Mouse (Mus musculus) CD4-positive, CD25-positive, alpha-beta regulatory T cell, adult 2 months (primary cell): ENCODE results near the gene Igfbp5.

ENCODE experiments used
- DNase-seq: peaks from one replicate; pipeline ENCODE4 v3.0.0-alpha.2; 2012; ENCODE audit warnings: low read depth, low spot score

Igfbp5 gene

DNA sequence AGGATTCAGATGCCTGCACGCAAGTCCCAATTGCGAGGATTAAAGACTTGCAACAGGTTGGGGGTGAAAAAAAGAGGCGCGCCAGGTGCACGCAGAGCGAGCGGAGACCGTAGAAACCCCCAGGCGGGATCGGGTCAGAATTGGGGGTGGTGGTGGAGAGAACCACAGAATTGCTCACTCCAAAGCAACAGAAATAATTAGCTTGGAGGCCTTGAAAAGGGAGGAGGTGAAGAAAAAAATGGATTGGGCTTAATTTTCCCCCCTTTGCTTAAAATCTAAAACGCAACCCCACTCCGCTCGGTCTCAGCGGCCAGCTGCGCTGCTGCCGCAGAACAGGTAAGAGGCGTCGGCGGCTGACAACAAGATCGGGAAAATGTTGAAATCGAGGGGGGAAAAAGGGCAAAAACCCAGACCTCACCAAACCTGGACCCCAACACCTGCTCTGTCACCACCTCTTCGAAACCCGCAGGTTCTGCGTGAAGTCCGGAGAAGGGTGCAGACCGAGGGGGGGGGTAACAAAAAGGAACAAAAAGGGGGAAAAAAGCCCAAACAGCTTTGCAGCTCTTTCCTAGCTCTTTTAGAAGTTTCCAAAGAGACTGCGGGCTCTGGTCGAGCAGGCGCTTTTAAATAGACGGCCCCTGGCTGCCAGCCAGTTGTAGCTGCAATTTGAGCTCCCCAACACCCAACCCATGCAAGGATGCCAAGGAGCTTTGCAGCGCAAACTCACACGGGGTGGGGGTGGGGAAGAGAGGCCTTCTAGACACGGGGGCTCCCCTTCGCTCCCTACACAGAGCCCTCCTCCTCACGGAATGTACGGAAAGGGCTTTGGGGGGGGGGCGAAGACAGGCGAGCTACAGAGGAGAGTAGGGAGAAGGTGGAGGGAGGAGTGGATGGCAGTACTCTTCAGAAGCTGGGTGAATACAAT, at the start of gene Igfbp5:
TSS of gene Igfbp5 (minus strand) at position 598 of the 925 bp plus-strand sequence.
- no peak for DNase-seq

DNA sequence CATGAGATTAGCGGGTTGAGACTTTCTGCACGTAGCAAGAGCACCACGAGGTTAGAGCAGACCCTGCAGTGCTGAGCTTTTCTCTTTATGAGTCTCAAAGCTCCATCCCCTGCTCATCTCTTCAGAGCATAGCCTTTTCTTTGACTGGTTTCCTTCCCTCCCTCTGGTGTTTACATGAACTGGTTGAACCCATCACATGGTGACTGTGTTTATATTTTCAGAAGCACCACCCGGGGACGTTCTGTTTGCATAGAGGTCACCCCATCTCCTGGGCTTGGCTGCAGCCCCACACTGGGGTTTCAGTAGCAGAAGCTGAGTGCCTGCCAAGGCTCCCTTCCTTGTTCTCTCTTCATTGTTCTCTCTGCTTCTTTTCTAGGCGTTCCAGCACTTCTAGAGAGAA, 40.1 kb upstream of the Igfbp5 start:
- DNase-seq: no peak

DNA sequence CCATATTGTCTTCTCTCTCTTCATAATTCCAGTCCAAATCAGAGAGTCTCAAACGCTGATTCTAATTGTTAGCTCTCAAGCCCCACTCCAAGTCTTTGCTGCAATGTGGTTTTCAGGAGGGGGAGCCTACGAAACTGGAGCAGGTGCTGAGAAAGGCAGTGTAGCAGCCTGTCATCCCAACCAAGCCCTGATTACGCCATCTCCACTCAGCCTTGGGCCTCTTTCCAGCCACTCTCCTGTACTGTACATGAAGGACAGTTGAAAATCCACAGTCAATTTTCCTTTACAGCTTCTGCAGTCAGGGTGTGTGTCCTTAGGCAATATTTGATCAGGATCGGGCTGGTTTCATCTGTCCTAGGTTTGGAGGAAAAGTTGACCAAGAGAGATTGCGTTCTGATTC, 38.4 kb upstream of the Igfbp5 start:
- DNase-seq: no peak

DNA sequence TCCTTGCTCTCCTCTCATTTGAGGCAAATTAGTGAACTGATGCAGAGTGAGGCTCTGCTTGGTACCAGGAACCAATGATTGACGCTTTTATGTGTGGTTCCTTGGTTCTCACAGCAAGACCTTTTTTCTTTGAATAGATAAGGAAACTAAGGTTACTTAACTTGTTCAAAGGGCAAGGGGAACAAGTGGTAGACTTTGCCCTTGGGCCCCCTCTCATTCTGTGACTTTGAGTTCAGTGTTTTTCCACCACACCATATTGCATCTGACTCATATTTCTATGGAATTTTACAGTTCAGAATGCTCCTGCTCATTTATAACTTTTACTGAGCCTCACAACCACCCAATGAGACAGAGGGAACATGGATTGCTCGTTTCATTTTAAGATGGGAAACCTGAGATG, 21.1 kb upstream of the Igfbp5 start:
- DNase-seq: no peak

DNA sequence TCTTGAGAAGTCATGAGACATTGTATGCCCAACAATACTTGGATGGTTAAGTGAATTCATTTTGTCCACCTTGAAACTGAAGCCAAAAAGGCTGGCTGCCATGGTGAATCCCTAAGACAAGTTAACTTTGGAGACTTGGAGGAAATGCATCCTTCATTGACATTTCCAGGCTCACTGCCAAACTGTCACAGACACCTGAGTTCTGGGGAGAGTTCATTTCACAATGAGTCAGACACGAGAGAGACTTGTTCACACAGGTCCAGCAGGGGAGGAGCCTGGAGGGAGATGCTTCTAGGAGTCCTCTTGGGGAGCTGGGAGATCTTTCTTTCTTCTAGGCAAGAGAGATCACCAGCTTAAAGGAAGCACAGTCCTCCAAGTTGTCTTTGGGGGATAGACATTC, 13.2 kb upstream of the Igfbp5 start:
- DNase-seq: no peak

DNA sequence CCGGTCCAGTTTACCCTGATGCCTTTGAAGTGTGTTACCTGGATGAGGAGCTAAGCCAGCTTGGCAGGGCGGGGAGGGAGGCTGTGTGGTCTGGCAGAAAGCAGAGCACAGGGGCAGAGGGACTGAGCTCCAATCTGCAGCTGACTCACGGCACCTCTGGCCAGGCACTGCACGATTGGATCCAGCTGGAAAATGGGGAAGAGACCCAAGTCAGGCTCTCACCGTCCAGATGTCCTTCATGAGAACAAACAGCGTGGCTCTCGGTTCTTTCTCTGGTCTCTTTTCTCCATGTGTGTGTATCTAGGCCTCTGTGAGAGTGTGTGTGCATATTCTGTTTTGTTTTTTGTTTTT, 11.1 kb upstream of the Igfbp5 start:
- no peak for DNase-seq

DNA sequence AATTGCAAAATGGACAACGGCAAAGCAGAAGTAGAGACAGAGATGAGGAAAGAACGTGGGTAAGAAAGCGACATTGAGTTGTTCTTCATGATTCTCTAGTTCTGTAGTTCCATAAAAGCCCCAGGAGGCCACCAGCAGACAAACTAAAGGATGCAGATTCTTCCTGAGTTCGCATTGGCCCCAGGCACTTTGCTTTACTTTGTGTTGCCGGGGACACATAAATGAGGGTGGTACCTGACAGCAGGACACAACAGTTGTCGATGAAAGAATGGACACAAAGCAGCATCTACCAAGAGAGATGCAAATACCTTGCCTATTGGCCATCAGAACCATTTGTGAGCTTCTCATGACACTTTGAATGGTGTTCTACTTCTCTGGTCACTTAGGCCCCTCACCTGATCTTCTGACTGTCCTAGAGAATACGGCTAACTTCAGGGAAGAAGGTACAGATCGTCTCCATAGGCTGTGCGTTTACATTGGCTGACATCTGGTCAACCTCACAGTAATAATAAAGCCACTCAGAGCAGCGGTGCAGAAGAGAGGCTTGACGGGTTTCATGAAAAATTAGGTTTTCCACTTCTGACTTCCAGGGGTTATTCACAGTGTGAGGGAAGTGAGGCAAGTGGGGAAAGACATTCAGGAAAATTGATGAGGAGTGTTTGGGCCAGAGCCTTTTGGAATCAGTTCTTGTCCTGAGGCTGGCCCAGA, 10.6 kb upstream of the Igfbp5 start:
- no peak for DNase-seq

DNA sequence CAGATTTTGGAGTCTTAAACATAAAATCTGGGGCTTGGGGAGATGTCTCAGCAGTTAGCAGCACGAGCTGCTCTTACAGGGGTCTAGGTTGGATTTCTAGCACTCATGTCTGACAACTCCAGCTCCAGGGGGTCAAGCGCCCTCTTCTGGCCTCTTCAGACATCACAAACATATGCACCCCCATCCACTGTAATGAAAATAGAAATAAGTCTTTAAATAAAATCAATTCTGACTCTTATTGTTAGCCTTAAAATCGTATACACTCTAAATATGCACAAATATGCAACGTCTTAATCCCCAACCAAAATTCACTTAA, 4.6 kb upstream of the Igfbp5 start:
- DNase-seq: no peak

DNA sequence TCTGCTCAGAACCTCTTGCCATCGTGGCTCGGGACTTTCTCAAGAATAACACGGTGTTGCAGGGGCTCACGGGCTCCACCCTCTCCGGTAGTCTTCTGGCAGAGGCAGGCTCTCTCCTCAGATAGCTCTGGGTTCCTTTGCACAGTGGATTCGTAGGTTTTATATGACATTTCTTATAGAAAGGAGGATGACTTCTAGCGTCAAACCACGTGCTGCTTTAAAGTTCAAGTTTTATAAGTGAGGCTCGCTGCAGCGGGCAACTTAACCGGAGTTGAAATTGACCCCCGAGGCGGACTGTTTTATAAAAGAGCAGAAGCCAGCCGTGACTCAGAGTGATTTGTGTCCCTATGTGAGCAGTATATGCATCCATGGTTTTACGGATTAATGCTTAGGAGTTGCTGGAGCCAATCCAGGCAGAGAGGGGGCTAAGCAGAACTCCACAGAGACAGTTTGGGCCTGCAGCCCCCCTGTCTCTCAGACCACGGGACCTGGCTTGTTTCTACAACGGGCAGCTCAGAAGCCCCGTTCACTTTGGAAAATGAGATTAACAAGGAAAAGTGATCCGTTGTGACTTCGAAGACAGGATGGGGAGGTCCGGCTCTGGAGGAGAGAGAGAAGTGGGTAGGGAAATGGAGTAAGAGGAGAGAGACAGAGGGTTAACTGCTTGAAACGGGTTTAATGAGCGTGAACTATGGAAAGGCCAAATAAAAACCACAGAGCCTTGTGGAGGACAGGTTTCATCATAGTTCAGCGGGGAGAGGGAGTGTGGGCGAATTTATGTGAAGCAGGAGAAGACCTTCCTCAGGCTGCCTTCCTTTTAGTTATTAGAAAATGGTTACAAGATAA, 4.0 kb upstream of the Igfbp5 start:
- no peak for DNase-seq

DNA sequence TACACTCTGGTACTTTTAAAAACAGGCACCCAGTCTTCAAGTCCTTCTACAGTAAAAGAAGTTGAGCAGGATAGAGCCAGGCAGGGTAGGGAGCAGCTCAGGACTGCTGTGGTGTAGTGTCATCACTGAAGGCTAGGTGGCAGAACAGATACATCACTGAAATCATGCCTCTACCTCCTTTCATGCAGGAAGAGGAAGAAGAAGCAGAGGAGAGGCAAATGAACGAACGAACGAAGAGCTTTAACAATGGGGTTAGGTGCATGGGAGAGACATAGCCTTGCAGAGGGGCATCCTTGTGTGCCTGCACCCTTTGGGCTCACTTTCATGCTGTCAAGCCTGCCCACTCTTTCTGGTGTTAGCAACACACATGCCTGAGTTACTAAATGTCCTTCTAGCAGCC, 3.2 kb upstream of the Igfbp5 start:
- no peak for DNase-seq

DNA sequence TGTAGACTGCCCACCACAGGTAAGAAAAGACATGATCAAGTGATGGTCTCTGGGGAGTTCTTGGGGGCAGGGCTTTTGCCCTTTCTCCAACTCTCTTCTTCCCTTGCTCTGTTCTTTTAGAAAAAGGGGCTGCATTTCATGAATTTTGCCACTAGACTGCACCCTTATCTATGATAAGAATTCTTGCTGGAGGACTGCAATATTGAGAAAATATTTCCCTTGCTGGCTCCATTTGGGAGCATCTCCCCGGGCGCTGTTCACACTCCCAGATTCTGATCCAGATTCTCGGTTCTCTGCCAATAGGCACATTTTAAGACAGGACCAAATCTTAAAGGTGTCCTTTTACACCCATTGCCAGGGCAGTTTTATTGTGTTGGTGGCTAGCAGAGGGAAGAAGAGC, 1.4 kb upstream of the Igfbp5 start:
- no peak for DNase-seq

DNA sequence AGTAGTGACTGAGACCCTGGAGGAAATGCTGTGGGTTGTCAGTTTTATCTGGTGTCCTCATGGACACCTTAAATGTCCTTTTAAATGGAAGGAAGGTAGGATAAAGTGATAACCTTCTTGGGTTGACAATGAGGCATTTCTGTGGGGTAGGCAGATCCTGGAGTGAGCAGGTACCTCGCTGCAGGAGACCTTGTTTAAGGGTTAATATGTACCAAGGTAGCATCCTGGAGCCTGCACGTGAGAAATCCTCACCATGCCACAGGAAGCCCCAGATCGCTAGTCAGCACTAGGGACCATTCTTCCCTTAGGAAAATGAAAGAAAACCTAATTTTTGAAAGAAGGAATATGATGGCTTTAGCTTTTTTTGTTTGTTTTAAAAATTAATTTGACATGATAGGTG, 1.0 kb upstream of the Igfbp5 start:
- DNase-seq: no peak

DNA sequence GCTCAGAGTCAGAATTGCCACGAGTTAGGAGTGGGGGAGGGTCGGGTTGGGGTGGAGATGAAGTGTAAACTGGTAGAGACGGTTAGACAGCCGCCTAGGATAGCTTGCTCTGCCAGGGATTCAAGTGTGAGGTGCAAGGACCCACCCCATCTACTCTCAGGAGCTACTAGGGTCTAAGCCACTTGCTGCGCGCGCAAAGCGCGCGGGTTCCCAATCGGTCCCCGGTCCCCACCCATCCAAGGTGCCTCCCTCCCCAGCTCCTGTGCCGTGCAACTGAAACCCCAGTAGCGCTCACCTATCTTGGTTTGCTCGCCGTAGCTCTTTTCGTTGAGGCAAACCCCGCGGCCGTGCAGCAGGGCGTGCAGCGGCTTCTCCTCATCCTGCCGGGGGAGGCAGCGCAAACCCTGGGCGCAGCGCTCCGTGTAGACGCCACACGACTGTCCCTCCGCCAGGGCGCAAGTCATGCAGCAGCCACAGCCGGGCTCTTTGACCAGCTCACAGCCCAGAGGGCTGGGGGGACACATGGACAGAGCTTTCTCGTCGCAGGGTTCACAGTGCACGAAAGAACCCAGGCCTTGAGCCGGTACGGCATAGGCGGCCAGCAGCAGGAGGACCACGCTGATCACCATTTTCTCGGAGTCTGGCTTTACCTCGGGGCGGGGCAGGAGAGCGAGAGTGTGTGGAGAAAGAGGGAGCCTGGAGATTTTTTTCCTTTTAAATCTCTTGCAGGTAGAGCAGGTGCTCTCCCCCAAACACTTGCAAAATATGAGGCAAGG, 985 bp downstream of the Igfbp5 start:
- no peak for DNase-seq

DNA sequence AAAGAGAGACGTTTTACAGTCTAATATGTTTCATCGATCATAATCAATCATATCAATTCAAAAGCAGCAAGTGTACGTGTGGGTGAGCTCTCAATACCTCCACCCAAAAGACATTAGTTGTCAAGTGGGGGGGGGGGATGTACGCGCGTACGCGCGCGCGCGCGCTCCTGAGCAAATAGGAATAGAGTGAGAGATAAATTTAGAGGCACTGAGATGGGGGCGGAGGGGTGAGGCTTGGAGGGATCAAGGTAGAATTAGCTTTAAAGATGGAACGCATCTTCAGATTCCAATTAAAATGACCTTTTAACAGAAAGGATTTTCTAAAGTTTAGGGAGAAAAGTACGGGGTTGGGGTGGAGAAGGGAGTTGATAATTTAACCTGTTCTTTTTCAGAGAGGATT, 1.6 kb downstream of the Igfbp5 start:
- no peak for DNase-seq

DNA sequence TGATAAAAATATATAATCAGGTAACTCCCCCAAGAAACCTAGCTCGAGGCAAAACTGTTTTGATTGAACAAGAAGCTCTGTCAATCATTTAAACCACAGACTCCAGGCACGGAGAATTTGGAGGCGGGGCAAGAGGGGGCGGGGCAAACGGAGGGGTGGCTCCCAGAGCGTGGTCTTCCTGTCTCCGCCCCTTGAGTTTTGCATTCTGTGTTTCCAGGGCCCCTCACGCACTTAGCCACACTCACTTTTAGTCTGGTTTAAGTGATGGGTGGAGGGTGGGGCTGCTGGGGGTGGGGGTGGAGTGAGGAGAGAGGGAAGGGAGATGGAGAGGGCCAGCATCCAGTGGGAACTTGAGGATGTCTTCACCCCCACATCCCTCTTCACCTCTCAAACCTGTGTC, 2.2 kb downstream of the Igfbp5 start:
- peak; percentile 47 for DNase-seq

DNA sequence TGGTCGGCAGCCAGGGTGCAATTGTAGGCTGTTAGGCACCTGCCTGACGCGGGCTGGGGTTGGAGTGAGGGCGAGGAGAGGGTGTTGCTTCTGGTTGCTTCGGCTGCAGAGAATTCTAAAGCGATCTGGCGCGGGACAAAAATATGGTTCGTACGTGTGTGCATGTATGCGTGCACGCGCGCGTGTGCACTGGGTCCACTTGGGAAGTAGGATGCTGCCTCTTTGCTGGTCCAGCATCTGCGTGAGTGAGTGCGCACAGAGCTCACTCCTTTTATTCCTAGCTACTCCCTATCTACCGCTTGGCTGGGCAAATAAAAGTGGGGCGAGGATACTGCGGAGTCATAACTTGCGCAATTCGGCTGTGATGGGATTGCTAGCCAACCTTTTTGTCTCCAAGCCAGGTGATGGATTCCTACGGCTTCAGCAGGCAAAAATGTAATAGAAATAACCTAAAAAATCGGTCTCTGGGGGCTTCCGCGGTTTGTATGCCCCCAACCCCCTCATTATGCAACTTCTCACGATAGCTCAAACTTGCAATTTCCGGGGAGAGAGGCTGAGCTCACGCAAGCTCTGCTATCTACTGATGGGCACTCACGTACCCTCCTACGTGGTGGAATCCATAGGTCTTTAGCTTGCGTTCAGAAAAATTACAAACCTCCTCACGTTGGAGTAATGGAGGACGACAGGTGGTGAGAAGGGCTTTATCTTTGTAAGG, 2.8 kb downstream of the Igfbp5 start:
- no peak for DNase-seq

DNA sequence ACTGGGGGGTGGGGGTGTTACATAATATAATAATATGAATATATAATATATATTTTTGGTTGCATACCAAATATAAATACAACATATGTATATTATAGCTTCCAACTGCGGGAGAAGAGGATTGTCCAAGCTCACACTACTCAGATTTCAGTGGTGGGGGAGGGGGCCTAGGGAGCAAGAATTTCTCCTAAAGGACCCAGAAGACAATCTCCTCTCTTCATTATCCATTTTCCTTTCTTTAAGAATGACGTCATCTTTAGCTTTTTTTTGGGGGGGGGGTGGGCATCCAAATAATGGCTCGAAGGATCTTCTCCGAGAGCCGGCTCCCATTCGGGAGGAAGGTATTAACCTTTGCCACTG, 3.4 kb downstream of the Igfbp5 start:
- DNase-seq: no peak

DNA sequence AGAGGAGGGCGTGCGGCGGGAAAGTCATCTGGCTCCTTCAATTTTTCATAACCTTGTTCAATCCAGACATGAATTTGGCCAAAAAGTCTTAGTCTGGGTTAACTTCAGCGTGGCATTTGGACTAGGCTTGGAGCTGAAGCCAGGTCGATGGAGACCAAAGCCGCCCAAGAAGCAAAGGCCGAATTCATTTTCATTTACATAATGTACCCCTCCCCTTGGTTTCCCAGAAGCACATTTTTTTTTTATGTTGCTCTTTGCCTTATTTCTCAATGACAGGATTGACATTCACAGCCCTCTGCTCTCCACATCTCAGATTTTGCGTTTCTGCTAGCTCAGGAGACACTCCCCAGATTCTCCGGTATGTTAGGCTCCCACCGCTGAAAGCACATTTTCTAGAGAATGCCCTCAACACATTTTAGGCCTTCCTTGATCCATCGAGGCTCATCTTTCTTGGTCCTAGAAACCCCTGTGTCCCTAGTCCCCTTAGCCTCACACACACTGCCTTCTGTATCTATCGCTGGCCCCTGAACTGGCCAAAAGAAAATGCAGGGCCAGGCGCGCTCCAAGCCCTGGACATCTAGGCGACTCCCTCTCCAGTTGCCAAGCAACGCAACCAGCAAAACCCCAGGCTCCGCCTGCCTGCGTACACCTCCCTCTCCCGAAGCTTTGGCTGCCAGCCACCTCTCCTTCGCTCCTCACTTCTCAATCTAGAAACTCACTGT, 3.9 kb downstream of the Igfbp5 start:
- no peak for DNase-seq

DNA sequence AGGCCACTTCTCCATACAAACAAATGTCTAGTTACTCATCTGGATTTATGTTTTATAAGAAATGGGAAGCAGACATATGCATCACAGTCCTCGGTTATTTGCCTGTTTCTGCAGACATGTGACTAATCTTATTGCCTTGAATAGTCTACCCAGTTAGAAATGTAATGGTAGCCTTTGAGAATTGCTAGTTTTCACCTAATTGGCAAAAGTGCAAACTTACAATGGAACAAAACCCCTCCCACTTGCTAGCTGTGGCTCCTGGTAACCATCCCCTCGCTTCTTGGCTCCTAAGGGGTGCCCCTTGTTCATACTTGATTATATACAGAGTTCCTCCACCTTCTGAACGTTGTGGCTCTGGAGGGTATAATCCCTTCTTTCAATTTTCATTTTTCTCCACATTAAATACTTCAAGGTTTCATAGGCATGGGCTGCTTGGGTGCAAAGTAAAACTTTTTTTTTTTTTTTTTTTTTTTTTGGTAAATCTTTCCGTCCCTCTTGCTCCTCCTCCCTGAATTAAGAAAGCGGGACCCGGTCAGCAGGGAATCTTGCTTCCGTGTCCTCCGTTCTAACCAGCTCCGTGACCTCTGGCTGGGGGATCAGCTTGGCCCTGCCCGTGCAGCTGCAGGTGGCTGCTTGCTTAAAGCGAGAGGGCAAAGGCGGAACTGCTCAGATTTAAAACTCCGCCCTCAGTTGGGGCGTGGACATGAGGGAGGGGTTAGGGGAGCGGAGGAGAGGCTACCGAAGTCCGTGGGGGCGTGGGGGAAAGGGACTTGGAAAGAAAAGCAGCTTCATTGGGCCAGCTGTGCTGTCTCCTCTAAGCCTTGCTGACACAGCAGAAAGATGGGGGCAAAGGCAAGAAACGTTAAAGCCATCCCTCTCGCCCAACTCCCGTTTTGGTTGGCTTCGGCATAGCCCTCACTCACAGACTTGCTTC, 4.7 kb downstream of the Igfbp5 start:
- DNase-seq: peak; percentile 56
